Mouse (Mus musculus): ENCODE measurements around the gene Zdhhc25.

Zdhhc25 gene

DNA sequence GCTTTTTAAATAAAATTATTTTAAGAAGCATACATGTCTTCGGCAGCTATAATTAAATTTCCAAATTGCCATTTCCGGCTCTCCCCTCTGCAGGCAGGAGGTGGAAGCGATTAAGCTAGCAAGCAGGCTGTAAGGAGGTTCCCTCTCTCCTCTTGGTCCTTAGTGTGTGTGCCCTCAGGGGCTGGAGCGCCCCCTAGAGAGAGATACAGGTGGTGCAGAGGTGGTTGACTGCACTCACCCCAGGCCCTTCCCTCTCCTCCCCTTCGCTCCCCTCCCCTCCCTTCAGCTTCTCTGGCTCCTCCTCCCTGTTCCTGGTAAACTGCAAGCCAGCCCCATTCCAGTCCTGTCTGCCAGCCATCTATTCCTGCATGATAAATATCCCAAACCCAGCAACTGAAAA, 35.1 kb downstream of the Zdhhc25 start:
- DNase-seq: peak; percentile 7

DNA sequence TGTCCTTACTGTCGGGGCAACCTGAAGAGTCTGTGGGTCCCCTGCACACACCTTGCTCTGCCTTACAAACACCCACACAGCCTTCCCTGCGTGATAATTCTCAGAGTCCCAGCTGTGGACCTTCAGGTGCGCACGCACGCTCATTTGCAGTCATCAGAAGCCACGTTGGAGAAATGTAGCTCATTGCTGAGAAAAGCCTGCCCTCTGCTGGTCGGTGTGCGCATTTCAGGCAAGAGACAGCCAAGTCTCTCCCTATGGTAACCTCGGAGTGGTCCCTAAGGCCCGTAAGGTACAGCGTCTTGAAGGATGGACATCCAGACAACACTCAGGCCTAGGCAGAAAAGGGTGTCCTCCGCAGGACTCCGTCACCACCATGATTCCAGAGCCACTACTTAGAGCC, 50.9 kb downstream of the Zdhhc25 start:
- DNase-seq: peak; percentile 57
